Mouse (Mus musculus): Measurements from ENCODE around the gene Skil.
A peak's percentile ranks its signal among the peaks of the same experiment; 100 is the strongest.

Skil gene

GRCm38 (mm10) chr3:31094531-31095178 is at the start of gene Skil:
Skil (plus strand) TSS chr3:31095058.
- peak; percentile 81 for DNase-seq (ENCODE audit: low read depth, low spot score)

GRCm38 (mm10) chr3:31047263-31047662 is 47.6 kb upstream of the Skil start:
- no peak for DNase-seq (ENCODE audit: low read depth, low spot score)

DNA sequence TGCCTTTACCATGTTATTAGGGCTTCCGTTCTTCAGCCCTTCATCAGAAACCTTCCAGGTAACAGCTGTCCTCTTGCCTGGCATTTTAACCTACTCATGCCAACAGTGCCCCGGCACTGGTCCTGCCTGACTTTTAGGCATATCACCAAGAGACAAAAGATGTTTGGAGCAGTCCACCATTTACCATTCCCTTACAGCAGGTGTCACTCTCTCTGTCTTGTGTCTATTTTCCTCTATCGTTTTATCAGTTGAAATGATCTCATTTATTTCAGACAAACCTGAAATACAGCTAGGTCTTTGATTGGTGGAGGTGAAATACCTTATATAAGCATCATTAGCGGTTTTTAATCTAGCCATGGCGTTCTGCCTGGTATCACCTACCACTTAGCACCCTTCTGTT is 45.8 kb upstream of the Skil start:
- no peak for DNase-seq (ENCODE audit: low read depth, low spot score)

- DNase-seq (ENCODE audit: low read depth, low spot score) = no peak
These were observed 44.5 kb upstream of the Skil start for GRCm38 (mm10) chr3:31050375-31050774.

- no peak for DNase-seq (ENCODE audit: low read depth, low spot score)
These were observed 43.1 kb upstream of the Skil start for GRCm38 (mm10) chr3:31051730-31052129.

- DNase-seq (ENCODE audit: low read depth, low spot score) = no peak
These were observed 41.7 kb upstream of the Skil start for GRCm38 (mm10) chr3:31053191-31053590.

DNA sequence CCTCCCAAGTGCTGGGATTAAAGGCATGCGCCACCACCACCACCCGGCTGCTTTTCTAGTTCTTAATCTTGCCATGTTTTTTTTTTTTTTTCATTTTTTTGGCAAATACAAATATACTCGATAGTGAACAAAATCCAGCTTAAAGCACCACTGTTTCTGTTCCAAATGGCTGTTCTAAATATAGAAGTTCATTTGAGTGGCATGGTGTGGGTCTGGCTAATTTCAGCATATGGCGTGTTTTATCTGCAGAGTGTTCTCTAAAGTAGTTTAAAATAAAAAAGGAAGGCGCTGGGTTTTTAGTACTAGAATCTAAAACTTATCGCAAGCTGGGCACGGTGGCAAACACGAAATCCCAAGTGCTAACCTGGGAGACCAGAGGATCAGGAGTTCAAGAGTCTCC is 40.0 kb upstream of the Skil start:
- DNase-seq (ENCODE audit: low read depth, low spot score) = no peak

DNA sequence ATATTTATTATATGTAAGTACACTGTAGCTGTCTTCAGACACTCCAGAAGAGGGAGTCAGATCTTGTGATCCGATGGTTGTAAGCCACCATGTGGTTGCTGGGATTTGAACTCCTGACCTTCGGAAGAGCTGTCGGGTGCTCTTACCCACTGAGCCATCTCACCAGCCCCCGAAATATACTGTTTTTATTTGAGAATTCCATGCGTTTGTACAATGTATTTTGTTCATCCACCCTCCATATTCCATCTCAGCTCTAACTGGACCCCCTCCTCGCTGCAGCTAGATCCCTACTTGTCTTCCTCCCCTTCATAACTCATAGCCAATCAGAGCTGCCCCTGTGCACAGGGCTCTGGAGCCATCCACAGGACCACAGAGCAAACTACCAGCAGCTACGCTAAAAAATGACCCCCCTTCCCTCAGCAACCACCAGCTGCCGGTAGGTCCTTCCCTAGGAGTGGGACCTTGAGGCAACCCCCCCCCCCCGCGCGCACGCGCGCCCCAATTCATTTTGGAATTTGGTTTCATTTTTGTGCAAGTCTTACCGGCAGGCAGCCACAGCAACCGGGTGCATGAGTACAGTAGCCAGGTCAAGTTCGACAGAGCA is 38.7 kb upstream of the Skil start:
- no peak for DNase-seq (ENCODE audit: low read depth, low spot score)

DNA sequence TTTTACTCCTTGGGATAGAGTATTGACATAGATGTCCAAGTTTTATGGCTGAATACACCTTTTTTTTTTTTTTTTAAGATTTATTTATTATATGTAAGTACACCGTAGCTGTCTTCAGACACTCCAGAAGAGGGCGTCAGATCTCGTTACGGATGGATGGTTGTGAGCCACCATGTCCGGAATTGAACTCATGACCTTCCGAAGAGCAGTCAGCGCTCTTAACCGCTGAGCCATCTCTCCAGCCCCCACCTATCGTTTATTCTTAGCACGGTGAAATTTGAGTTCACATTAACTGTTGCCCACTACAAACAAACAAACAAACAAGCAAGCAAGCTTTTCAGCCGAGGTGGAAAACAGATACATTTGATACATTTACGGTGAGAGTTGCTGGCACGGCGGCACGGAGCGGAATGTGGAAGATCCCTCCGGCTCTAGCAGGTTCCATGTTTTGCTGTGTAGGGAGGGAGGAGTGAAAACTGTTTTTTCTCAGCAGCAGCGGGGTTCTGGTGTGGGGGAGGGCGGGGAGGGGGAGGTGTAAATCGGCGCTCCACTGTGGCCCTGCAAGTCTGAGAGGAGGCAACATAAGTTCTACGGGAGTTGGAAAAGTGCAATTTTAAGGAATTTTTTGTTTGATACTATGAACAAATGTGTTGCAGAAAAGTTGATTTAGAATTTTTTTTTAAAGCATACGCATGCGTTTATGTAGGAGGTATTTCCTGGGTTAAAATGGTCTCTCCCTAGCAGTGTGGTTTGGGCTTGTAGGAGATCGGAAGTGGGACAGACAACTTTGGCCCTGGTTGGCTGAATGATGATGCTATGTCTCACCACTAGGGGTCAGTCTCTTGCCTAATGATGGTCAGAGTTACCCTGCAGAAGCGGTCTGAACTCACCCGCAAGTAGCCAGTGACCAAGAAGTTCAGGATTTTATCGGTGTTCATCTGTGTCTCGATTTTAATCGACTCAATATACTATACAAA is 37.9 kb upstream of the Skil start:
- DNase-seq (ENCODE audit: low read depth, low spot score) = peak; percentile 57

GRCm38 (mm10) chr3:31060745-31061102 is 34.1 kb upstream of the Skil start:
- no peak for DNase-seq (ENCODE audit: low read depth, low spot score)

DNA sequence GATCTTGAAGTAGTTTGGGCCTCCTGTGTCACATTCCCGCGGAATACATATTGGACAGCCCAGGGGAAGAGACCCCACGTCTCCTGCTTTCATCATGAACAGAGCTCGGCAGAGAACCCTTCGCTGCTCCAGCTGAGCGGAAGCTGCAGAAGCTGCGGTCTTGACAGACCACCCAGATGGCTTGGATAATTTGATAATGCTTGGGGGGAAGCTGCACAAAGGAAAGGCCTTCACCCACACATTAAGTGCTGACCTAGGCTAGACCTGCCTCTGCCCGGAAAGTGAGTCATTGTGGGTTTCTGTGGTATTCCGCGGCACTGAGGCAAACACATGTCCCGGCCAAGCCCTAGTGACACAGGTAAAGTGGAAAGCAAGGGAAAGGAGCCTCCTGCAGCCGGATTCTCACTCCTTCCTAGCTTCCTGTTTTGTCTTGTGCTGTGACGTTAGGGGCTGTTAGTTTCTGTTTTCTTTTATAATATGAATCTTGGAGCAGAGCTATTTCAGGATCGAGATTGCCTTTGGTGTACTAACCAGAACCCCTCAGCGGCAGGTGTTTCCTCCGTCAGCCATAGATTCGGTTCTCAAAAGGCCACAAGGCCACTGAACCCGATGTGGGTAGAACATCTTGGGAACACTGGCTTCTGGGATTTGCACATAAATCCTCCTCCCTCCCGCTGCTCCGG is 33.6 kb upstream of the Skil start:
- no peak for DNase-seq (ENCODE audit: low read depth, low spot score)

DNA sequence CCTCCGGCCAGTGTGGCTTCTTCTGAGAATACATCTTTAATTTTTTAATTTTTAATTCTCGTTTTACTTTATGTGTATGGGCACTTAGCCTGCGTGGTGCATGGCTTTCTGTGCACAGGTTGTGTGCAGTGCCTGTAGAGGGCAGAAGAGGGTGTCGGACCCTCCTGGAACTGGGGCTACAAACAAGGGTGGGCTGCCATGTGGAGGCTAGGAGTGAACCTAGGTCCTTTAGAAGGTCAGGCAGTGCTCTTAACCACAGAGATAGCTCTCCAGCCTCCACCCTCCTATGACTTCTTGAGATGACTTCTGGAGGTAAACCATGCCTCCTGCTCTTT is 33.1 kb upstream of the Skil start:
- DNase-seq (ENCODE audit: low read depth, low spot score) = no peak

GRCm38 (mm10) chr3:31062325-31062724 is 32.5 kb upstream of the Skil start:
- no peak for DNase-seq (ENCODE audit: low read depth, low spot score)

GRCm38 (mm10) chr3:31068482-31068881 is 26.4 kb upstream of the Skil start:
- DNase-seq (ENCODE audit: low read depth, low spot score) = no peak

- no peak for DNase-seq (ENCODE audit: low read depth, low spot score)
These were observed 23.1 kb upstream of the Skil start for GRCm38 (mm10) chr3:31071804-31072203.

DNA sequence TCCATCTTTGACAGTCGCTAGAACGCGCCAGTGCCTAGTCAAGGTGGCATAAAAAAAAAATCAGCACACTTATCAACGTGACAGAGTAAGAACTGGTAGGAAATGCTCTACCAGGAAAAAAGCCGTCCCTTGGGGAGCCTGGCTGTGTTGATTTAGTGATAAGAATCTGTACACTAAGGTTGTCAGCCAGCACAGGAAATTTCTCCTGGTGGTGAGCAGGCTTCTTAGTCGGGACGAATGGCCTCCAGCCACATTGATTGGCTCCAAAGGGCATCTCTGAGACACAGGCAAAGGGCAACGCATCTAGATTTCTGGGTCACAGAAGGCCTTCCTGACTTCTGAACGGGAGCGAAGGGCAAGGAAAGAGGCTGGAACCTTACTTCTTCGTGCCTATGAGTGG is 19.1 kb upstream of the Skil start:
- DNase-seq (ENCODE audit: low read depth, low spot score) = no peak

DNA sequence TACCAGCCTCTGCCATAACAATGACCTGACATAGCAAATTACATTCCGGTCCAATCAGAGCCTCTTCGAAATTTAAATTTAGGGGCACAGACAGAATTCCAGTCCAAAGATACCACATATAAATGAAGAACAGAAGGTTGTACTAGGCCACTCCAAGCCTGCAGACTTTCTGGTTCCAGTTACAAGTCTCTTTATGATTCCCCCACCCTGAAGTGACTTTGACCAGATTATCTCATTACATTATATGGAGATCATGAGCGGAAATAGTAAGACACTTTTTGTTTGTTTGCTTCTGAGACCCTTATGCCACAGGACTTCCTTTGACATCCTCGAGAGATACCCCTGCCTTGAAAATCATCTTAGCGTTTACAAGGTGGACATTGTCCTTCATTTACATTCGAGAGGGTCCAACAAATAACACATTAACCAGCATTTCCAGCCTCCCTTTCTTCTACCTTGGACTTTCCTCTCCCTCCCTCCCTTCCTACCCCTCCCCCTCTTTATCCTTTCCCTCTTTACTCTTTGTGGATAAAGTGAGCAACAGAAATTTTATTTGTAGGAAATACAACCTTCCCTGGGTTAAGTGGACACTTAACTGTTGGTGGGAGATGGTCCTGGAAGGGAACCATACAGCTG is 17.7 kb upstream of the Skil start:
- DNase-seq (ENCODE audit: low read depth, low spot score) = no peak

GRCm38 (mm10) chr3:31079450-31079849 is 15.4 kb upstream of the Skil start:
- DNase-seq (ENCODE audit: low read depth, low spot score) = no peak

- no peak for DNase-seq (ENCODE audit: low read depth, low spot score)
These were observed 13.9 kb upstream of the Skil start for GRCm38 (mm10) chr3:31080791-31081502.

DNA sequence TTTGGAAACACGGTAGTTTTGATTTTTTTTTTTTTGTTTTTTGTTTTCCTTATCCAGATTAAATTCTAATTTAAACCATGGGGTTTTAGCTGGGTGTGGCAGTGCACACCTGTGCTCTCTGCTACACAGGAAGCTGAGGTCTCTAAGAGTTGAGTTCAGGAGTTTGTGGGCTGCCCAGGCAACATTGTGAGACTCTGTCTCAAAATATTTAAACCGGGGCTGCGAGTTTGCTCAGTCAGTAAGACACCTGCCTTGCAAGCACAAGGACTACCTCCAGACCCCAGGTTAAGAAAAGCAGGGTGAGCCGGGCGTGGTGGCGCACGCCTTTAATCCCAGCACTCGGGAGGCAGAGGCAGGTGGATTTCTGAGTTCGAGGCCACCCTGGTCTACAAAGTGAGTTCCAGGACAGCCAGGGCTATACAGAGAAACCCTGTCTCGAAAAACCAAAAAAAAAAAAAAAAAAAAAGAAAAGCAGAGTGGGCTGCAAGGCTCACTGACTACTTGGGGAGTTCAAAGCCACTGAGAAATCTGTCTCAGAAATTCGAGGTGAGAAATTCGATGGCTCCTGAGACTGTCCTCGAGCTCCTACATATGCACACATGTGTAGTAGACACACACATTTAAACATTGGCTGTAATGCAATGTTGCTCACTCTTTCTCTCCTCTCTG is 11.9 kb upstream of the Skil start:
- no peak for DNase-seq (ENCODE audit: low read depth, low spot score)
